Mouse (Mus musculus) layer of hippocampus, adult 18-20 months (tissue): Measurements from ENCODE around the gene Lrrc63. TPM values are rescaled to one million over a fixed set of nuclear protein-coding genes. Genes with fewer than 3 reads are reported as not detected.
"Not testable (repeated sequence)": the region's sequence is repeated elsewhere in the genome, so short reads cannot be mapped to it uniquely, and the experiment has no call there.

ENCODE experiments used
- DNase-seq, 2 experiments: peaks; one replicate each; pipeline ENCODE4 v3.0.0; 2022; ENCODE audit warnings: low spot score in 2 of 2
- long read RNA-seq: library from polyadenylated mRNA; stranded (forward); transcript quantifications from one replicate; pipeline ENCODE4 v2.0.0, GENCODE M21; 2021
- total RNA-seq, 2 experiments: library from RNA; stranded (reverse); gene quantifications; 2 replicates each; pipeline ENCODE4 v1.2.3; 2021

The Lrrc63 gene
- not detected for total RNA-seq
- long read RNA-seq = 0 reads

DNA sequence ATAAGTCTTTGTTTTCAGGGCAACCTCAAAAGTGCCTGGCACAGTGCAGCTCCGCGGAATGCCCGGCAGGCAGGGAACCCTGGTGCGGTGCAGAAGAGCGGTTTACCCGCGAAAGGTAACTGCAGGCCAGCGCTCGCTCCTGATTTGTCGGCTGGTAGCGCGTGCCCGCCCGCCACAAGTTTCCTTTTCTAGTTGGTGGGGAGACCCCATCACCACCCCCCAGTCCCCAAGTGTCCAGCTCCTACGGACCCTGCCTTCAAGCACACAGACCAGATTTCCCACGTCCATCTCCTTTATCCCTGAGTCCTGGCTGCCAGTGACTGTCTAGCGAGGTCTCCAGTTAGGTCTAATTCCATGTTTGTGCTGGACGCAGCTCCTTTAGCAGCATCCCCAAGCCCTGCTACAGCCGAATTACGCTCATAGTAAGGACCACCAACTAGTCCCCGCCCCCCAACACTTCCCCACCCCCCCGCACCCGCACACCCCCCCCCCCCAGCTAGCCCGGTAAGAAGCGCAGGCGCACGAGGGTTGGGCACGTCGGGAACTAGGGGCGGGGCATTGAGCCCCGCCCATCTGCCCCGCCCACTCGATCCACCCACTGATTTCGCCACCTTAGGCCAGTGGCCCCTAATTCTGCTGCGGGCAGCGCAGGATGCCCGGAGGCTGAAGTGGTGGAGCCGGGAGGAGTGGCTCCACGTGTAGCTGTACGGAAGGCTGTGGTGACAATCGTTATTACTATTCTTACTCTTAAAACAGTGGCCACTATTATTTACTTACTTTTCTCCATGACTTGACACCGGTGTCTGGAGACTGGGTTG is at the start of gene Lrrc63, which contains the start of gene Lcp1:
Gene Lrrc63 (minus strand): TSS at position 381 of the 818 bp plus-strand sequence.
Gene Lcp1 (plus strand): TSS at position 601 of the 818 bp plus-strand sequence.
- peak; percentile 11 to 61 for DNase-seq

DNA sequence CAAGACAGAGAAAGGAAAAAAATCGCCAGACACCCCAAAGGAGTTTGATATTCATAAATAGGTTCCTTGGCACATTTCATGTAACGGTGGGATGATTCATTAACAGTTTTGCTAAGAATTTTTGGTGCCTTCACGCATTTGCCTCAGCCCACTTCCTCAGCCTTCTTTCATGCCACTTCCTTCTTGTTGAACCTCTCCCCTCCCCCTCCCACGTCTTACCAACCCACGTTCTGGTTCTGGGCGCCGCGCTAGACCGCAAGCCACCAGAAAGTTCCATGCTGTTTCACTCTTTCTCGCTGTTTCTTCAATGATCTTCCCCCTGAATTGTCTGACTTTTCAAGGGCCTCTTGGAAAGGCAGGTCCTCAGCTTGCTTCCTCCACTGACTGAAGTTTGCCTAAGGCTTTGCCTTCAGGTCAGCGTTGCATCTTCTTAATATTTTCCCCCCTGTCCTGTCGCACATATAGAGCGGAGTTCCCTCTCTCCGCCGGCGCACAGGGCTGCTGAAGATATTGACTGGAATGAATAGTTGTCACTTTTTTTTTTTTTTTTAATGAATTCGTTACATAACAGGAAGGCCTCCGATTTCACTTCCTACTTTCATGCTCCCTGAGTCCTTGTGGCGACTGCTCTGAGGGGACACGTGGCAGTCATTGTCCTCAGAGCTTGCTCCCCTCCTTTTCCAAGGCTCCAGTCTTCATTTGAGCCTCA is 48.7 kb upstream of the Lrrc63 start:
- no peak for DNase-seq

DNA sequence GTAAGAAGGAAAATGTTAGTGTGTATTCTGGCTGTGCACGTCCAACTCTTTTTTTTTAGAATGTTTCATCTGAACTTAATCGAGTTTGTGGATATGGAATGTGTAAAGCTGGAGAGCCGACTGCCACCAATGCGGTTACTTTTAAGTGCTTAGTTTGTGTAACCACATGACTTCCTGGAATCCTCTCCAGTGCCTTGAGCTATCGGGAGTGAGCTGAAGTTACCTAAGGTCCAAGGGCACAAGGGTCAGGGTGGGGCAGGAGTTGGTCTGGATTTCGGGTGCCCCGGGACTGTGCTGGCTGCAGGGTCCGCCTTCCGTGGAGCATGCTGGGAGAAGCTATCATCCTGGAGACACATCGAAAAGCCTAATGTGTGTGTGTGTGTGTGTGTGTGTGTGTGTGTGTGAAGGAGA is 48.1 kb upstream of the Lrrc63 start:
- DNase-seq = no peak

DNA sequence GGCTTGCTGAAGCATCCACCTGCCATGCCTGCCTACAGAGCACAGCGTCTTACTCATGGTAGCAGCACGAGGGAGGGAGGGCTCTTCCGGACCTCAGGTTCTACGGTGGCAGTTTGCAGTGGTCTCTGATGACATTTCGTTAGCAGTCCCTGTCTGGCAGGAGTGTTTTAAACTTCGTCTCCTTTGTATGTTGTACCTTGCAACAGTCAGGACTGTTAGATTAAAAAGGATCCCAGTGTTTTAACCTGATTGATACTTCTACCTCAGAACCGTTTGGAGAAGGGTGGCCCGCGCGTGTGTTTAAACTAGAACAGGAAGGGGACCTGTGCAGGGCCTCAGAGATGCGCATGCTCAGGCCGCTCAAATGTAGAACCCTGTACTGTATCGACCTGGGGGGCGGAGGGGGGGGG is 47.7 kb upstream of the Lrrc63 start:
- no peak for DNase-seq

DNA sequence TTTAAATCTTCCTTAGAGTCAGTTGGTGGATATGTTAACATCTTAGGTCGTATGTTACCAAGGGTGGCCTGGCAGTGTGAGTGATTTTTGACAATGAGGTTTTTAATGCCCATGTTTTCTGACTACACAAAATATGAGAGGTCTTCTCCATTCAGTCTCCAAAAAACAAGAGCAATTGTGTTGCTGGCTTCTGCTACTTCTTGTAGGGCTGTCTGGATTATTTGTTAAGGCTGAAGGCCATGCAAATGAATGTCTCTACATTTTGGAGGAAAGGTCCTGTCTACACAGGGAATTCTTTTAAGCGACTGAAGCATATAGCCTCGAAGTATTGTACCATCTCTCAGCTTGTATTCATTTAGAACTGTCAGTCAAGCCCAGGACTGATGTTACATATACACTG is 46.7 kb upstream of the Lrrc63 start:
- no peak for DNase-seq

DNA sequence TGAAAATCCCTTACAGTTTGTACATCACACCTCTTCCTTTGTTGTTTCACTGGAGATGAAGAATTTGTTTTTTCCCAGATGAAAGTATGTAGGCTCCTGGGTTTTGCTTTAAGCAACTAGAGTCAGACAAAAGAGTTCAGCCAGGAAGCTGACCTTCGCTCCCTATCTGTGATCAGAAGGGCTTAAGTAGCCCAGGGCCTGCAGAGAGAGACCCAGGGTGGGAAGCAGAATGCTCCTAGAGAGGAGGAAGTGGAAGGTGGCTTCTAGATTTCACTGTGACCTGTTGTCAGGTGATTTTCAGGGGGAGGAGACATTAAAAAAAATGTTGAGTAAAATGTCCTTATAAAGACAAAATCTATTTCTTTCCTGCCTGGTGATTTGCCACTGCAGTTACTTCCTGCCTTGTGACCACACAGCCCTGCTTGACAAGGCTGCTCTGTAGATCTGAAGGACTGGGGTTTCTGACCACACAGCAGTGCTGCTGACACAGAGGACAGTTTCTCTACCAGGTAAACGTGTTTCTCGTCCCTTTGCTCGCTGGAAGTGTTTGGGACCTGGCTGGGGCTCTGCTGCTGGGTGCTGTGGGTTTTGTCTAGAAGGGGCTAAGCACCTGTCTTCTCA is 45.9 kb upstream of the Lrrc63 start:
- no peak for DNase-seq

DNA sequence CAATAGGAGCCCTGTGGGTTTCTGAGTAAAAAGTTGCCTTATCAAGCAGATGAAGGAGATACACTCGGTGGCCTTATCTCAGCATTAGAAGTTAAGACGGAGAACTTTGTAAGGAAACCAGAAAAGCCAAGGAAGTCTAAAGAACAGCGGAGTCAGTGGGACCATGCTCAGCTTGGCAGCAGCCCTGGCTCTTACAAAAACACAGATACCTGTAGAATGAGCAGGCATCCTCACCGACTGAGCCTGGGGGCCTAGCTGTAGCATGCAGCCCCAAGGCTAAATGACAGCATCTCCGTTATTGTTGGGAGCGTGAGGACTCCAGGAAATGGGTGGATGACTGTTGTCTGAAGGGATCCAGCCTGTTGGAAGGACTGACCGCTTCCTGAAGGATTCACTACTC is 45.1 kb upstream of the Lrrc63 start:
- no peak for DNase-seq

DNA sequence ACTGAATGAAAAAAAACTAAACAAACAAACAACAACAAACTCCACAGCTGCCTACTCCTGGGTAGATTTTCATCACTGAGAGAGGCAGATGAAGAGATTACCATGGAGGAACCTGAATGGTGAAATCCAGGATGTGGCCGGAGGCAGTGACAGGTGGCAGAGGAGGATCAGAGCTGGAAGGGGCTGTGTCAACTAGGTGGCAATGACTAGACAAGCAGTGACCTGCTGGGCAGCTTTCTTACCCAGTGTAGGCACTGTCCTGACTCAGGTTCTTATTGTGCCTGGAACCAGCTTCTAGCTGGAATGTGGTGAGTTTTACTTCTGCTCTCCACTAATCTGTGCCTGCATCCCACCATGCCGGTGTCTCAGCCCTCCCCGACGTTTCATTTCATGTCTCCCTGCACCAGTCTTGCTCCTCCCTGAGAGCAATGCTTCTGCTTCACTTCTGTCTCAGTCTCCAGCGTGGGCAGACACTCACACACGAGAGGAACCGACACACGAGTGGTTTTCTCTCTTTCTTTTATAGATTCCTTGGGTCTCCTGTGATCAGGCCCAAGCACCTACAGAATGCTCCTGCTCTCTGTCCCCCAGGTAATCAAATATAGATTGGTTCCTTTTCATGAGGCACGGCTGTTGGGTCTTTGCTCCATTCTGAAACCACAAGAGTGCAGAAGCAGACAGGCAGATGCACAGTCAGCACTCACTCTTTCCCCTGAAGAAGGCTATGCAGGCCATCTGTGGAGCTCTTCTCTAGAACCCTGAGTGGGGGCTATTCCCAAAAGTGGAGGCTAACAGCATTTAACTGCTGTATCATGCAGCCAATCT is 44.3 kb upstream of the Lrrc63 start:
- DNase-seq = peak in 1 of 2 experiments; percentile 10

DNA sequence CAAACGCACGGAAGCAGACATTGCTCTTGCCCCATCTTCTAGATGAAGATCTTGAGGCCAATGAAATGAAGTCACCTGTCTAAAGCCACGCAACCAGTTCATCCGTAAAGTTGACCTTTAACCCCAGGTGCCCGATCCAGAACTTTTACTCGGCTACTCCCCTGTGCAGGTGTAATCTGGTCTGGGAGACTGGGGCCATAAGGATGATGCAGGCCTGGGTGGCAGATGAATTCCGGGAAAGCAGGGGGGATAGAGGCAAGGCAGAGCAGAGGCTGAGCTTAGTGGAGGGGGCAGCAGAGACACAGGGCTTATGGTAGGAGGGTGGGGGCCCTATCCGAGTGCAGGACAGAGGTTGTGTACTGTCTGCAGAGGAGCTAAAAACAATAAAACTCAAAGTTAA is 43.6 kb upstream of the Lrrc63 start:
- DNase-seq = no peak

DNA sequence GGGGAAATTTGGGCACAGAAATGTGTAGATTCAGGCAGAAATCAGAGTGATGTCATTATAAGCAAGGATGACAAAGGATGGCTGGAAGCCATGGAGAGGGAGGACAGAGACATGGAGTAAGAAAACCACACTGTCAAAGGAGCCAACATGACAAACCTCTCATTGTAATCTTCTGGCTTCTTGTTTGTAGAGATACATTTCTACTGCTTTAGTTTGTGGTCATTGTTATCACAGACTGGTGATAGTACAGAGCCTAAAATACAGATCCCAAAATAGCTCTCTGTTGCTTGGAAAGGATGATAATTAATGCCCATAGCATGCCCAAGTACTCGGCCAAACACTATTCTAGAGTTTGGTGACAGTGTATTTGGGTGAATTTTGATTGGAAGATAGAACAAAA is 39.9 kb upstream of the Lrrc63 start:
- DNase-seq = no peak

DNA sequence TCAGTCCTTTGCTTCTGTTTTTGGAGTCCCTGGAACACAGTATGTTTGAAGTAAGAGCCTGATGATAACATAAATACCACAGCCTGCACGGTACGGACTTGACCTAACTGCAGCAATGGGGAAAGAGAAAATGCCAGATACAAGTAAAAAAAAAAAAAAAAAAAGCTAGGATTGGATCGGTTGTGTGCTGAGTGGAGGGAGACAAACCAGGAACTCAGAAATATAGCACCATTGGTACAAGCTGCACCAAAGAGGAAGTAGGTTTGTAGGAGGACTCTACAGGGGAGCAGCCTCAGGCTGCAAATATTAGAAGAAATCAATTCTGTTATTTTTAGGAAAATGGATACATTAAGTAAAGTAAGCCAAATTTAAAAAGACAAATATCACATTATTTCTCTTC is 37.8 kb upstream of the Lrrc63 start:
- no peak for DNase-seq

DNA sequence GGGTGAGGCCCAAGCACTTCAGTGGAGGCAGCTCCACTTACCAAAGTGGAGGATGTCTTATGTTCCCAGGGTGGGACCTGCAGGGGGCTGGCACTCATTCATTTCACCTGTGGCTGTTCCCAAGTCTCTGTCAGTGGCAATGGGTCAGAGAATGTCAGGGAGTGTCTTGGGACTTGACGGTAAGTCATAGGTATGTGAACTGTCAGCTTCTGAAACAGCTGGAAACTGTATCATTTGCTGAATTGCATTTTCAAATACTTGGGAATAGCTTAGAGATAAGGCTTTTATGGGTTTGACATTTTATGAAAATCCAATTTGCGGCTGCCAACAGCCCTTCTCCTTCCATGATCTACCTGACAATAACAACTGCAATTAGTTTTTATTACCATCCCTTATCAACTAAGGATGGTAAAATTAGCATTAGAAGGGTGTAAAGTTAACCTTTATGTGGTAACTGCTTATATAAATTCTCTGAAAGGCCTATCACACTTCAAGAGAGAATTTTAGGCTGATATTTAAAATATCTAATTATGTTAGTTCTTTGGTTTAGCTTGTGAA is 35.0 kb upstream of the Lrrc63 start:
- no peak for DNase-seq

DNA sequence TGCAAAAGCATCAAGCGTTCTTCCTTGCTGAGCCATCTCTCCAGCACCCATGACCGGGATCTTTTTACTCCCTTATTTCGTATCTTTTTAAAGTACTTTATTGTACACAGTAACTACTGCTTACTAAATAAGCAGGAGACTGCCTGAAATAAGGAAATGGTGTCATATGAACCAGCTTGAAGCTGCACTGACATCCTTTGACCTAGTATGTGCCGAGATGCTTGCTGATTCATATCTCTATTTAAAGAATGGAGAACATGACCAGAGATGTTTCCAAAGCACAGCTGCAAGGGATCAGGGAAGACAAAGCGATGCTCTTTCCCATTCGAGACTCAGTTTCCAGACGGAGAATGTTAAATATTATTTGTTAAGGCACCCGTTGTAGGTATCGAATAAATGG is 33.7 kb upstream of the Lrrc63 start:
- no peak for DNase-seq

DNA sequence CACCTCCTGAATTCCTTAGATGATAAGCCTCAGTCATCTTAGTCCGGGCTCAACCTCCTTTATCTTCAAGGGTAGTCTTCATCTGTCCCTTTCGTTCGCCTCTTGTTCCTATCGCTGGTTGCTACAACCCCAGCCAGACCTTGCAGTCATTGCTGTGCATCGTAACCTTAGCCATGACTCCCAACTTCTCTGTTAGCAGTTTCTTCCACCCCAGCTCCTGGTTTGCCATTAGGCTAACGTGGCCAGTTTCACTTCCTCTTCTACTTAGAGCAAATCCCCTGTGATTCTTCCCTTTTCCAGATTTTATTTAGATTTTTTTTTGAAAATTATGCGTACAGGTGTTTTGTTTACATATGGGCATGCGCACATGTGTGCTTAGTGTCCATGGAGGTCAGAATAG is 33.2 kb upstream of the Lrrc63 start:
- no peak for DNase-seq

DNA sequence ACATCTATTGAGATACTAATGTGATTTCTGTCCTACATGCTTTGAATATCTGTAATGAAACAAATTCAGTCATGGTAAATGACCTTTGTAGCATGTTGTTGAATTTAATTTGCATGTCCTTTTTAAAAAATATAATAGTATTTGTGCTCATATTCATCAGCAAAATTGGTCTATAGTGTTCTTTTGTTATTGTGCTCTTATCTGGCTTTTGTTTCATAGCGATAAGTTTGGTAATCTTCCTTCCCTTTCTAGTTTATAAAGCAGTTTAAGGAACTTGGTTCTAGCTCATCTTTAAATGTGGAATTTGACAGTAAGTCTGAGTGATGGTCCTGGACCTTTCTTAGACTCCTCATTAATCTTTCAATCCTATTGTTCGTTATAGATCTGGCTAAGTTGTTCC is 28.7 kb upstream of the Lrrc63 start:
- no peak for DNase-seq

DNA sequence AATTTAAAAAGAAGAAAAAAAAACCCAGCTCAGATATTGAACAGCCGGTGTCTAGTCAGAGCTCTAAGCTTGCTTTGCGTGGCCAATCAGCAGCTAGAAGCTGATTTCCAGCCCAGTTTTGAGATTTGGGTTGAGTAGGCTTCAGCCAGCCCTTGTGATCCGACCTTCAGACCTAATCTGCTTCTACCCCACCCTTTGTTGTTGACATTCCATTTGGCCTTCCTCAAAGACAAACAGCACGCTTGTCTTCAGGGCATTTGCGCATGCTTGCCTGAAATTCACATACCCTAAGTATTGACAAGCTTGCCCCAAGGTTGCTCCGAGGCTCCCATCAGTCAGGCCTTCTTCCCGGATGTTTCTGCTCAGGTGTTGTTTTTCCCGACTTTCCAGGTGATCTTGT is 23.8 kb upstream of the Lrrc63 start:
- DNase-seq = no peak

DNA sequence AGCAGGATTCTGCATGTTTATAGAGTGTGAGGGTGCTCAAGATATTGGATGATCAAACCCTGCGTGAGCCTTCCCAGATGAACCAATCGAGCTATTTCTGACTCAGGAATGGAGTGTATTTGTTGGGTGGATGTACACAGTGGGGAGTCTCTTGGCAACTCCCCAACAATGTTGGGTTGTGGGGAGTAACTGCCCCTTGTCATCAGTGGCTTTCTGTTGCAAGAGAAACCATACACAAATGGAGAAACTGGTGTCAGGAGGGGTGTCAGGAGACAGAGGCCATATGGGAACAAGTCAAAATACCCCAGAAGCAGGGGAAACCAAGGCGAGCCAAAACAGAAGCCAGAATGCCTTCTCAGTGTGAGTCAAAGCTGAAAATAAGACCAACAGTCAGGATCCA is 20.5 kb upstream of the Lrrc63 start:
- no peak for DNase-seq

DNA sequence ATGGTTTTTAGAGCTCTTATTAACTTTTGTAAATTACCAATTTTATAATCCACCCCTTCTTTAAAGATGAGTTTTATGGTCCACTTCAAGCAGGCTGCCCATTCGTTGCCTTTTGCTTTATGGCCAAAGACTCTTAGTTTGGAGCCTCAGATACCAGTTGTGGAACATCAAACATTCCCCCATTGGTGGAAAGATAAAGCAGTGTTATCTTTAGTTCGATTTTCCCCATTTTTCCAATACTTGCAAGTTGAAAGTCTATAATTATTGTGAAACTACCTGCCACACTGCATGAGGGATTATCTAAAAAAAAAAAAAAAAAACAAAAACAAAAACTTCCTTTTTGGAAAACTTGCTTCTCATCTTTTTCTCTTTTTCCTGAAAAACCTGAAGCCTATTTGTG is 20.0 kb upstream of the Lrrc63 start:
- no peak for DNase-seq

DNA sequence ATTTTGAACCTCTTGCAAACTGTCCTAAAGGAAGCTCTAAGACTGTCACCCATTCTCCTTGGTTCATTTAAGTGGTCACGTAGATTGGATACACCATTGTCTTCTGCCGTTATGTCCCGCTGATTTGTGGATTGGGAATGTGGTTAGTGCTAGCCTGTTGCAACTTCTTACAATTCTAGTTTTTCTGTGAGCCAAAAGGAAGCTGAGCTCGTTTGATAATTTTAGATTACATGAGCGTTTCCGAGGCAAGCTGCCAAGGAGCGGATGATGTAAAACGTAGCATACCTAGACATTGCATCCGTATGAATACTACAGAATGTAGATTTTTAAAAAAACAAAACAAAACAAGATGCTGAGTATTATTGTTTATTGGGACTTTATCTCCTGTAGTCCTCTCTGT is 17.5 kb upstream of the Lrrc63 start:
- DNase-seq = no peak

DNA sequence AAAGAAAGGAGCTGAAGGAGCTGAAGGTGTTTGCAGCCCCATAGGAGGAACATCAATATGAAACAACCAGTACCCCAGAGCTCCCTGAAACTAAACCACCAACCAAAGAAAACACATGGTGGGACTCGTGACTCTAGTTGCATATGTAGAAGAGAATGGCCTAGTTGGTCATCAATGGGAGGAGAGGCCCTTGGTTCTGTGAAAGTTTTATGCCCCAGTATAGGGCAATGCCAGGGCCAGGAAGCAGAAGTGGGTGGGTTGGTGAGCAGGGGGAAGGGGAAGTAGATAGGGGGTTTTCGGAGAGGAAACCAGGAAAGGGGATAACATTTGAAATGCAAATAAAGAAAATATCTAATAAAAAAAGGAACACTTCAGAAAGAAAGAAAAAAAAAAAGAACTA is 17.0 kb upstream of the Lrrc63 start:
- not testable (repeated sequence) for DNase-seq

DNA sequence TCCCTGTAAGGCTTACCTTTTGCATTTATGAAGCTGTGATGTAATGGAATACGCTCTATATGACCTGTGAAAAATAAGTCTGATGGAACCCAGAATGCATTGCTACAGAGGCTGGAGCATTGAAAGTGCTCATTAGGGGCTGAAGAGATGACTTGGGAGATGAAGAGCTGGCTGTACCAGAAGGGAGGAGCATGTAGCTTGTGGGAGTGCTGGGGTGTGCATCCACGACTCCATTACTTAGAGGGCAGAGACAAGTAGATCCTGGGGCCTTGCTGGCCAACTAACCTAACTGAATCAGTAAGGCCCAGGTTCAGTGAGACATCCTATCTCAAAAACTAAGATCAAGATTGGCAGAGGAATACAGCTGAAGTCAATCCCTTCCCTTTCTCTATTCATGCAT is 8.5 kb upstream of the Lrrc63 start:
- DNase-seq = no peak
